In the genomic region with DNA sequence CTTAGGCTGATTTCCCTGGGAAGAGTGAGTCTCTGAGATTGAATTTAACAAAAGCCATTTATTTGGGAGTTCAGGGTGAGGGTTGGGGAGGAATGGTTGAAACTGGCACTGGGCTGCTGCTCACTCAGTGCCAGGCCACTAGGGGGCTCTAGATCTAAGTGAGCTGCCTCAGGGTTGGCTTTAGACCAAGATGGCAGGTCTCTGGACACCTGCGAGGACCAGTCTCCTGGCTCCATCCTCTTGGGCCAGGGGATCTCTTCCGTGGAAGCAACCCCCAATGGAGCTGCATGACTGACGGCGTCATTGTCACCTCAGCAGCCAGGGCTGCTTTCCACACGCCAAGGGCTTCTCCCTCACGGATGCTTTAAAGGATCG, we compare ENCODE assay signal across 8 mouse cellular contexts. TPM values are rescaled to one million over a fixed set of nuclear protein-coding genes. Genes with fewer than 3 reads are reported as not detected.
DNase-seq lines count a peak whose midpoint lies in the region; ATAC-seq lines count a peak whose summit lies in the region.

No protein-coding gene starts in this region.

- no peaks in the 10 kb centered on the region for H3K36me3 ChIP-seq in hindbrain, embryonic 13.5 days
- no peaks in the 10 kb centered on the region for H3K36me3 ChIP-seq in hindbrain, embryonic 10.5 days

- WGBS in hindbrain, embryonic 13.5 days = 63% methylated on average over 7 of the region's 7 CpGs
- 60% methylated on average over 7 of the region's 7 CpGs for WGBS in hindbrain, embryonic 10.5 days

- DNase-seq in hindbrain, embryonic 10.5 days (ENCODE audit: low spot score) = no peak
- DNase-seq in urinary bladder, postnatal 25 days (ENCODE audit: low spot score) = peak; percentile 43
- DNase-seq in urinary bladder, postnatal 36 days (ENCODE audit: low spot score in 2 of 2) = no peak
- DNase-seq in spleen, adult 12 weeks (ENCODE audit: low spot score) = no peak
- no peak for DNase-seq in left cerebral cortex, postnatal 14 days (ENCODE audit: low spot score in 2 of 2)

- H3K4me2 ChIP-seq in hindbrain, embryonic 13.5 days = no peak overlapping the region

- intact Hi-C loops in left cerebral cortex, postnatal 14 days (cut with DNase I) = loop anchor here (5.0 kb wide), 1 partner anchor 133 kb away; no protein-coding TSS in a partner anchor

- H3K4me1 ChIP-seq in hindbrain, embryonic 13.5 days (replicated peaks) = no peaks in the 10 kb centered on the region
- H3K4me1 ChIP-seq in hindbrain, embryonic 10.5 days (replicated peaks) = no peaks in the 10 kb centered on the region

- no peak overlapping the region for H3K9ac ChIP-seq in hindbrain, embryonic 13.5 days

- no peak overlapping the region for H3K4me3 ChIP-seq in hindbrain, embryonic 13.5 days
- no peak overlapping the region for H3K4me3 ChIP-seq in hindbrain, embryonic 10.5 days

- 0 out of 2 replicates have a peak, but pooled peaks have one; percentile 3 for ATAC-seq in hindbrain, embryonic 13.5 days (ENCODE audit: low FRiP score)
- peak; percentile 41 to 43 for ATAC-seq in hematopoietic stem cell, adult 5-6 weeks (replicated peaks in 1 of 2; ENCODE audit: insufficient read depth in 1 of 2, low FRiP score in 2 of 2, low TSS enrichment in 1 of 2, low read depth in 1 of 2, poor library complexity in 2 of 2, severe bottlenecking in 2 of 2)
- ATAC-seq in frontal cortex, adult (ENCODE audit: low TSS enrichment) = no peak

- no peaks in the 10 kb centered on the region for H3K27me3 ChIP-seq in hindbrain, embryonic 13.5 days
- no peaks in the 10 kb centered on the region for H3K27me3 ChIP-seq in hindbrain, embryonic 10.5 days (ENCODE audit: insufficient read depth, poor library complexity, severe bottlenecking)

- no peak overlapping the region for H3K27ac ChIP-seq in hindbrain, embryonic 13.5 days
- no peak overlapping the region for H3K27ac ChIP-seq in hindbrain, embryonic 10.5 days

- H3K9me3 ChIP-seq in hindbrain, embryonic 13.5 days = peaks cover 60% of the 10 kb centered on the region
- H3K9me3 ChIP-seq in hindbrain, embryonic 10.5 days = peaks cover 90% of the 10 kb centered on the region

RNA-seq across cellular contexts. Expression of a gene that starts 7.5 kb away (rescaled TPM):
- 0.04 TPM in 1 of 2 replicates, not detected in the other for polyA plus RNA-seq in hindbrain, embryonic 13.5 days (2015; fragmentation: Nextera tagmentation; extraction: Ambion mirVana)
- not detected in 2 replicates for polyA plus RNA-seq in hindbrain, embryonic 10.5 days (2016; fragmentation: Nextera tagmentation; extraction: Ambion mirVana)
- total RNA-seq in hematopoietic stem cell, adult 5-6 weeks (2017) = not detected in 2 replicates
- under 1 TPM; 0.61 to 0.68 TPM for total RNA-seq in left cerebral cortex, postnatal 14 days (2021)

RNA-seq across cellular contexts. Expression of a gene that starts 7.5 kb away (rescaled TPM):
- polyA plus RNA-seq in hindbrain, embryonic 13.5 days (2015; fragmentation: Nextera tagmentation; extraction: Ambion mirVana) = 82.0 and 82.8 TPM in 2 replicates
- polyA plus RNA-seq in hindbrain, embryonic 10.5 days (2016; fragmentation: Nextera tagmentation; extraction: Ambion mirVana) = 169 and 205 TPM in 2 replicates
- 206 and 220 TPM in 2 replicates for total RNA-seq in hematopoietic stem cell, adult 5-6 weeks (2017)
- total RNA-seq in left cerebral cortex, postnatal 14 days (2021) = 10 to 100 TPM; 36.8 to 38.3 TPM

RNA-seq across cellular contexts. Expression of a gene that starts 58.1 kb away (rescaled TPM):
- 0.66 and 0.79 TPM in 2 replicates for polyA plus RNA-seq in hindbrain, embryonic 13.5 days (2015; fragmentation: Nextera tagmentation; extraction: Ambion mirVana)
- 0.93 and 1.1 TPM in 2 replicates for polyA plus RNA-seq in hindbrain, embryonic 10.5 days (2016; fragmentation: Nextera tagmentation; extraction: Ambion mirVana)
- total RNA-seq in hematopoietic stem cell, adult 5-6 weeks (2017) = 0.05 and 0.44 TPM in 2 replicates
- total RNA-seq in left cerebral cortex, postnatal 14 days (2021) = under 1 TPM; 0.04 to 0.06 TPM
